Mouse (Mus musculus) layer of hippocampus, adult 9-10 months (tissue): ENCODE measurements around the gene Uap1l1.
A peak's percentile ranks its signal among the peaks of the same experiment; 100 is the strongest.
"Not testable (repeated sequence)": the region's sequence is repeated elsewhere in the genome, so short reads cannot be mapped to it uniquely, and the experiment has no call there.

ENCODE experiments used
- DNase-seq: peaks from one replicate; pipeline ENCODE4 v3.0.0; 2022; ENCODE audit warnings: low spot score

The Uap1l1 gene

GRCm38 (mm10) chr2:25365091-25365761, at the start of gene Uap1l1:
Gene Uap1l1, minus strand, starts transcription at chr2:25365682.
- DNase-seq, result no peak

- DNase-seq, result not testable (repeated sequence)
Measured at GRCm38 (mm10) chr2:25413436-25413835, 48.0 kb upstream of the Uap1l1 start.

GRCm38 (mm10) chr2:25408908-25409307, 43.4 kb upstream of the Uap1l1 start:
- DNase-seq, result no peak

- no peak for DNase-seq
Measured at GRCm38 (mm10) chr2:25403994-25404393, 38.5 kb upstream of the Uap1l1 start.

GRCm38 (mm10) chr2:25402972-25403601, 37.6 kb upstream of the Uap1l1 start:
- peak; percentile 65 for DNase-seq

GRCm38 (mm10) chr2:25402377-25402971, 37.0 kb upstream of the Uap1l1 start:
- peak; percentile 66 for DNase-seq

- DNase-seq, result no peak
Measured at GRCm38 (mm10) chr2:25400764-25401163, 35.3 kb upstream of the Uap1l1 start.

- no peak for DNase-seq
Measured at GRCm38 (mm10) chr2:25400291-25400690, 34.8 kb upstream of the Uap1l1 start.

GRCm38 (mm10) chr2:25399051-25399450, 33.6 kb upstream of the Uap1l1 start, which contains the start of gene Npdc1:
Gene Npdc1, plus strand, starts transcription at chr2:25399351.
- no peak for DNase-seq

GRCm38 (mm10) chr2:25398065-25398464, 32.6 kb upstream of the Uap1l1 start:
- DNase-seq, result no peak

- no peak for DNase-seq
Measured at GRCm38 (mm10) chr2:25397010-25397409, 31.5 kb upstream of the Uap1l1 start.

- no peak for DNase-seq
Measured at GRCm38 (mm10) chr2:25396597-25396983, 31.1 kb upstream of the Uap1l1 start.

GRCm38 (mm10) chr2:25395721-25396596, 30.5 kb upstream of the Uap1l1 start, which contains the start of gene Entpd2:
Gene Entpd2, plus strand, starts transcription at chr2:25395874.
- DNase-seq, result no peak

GRCm38 (mm10) chr2:25394281-25395221, 29.1 kb upstream of the Uap1l1 start:
- DNase-seq, result no peak

GRCm38 (mm10) chr2:25391266-25391665, 25.8 kb upstream of the Uap1l1 start:
- DNase-seq, result no peak

- DNase-seq, result no peak
Measured at GRCm38 (mm10) chr2:25384492-25384891, 19.0 kb upstream of the Uap1l1 start.

GRCm38 (mm10) chr2:25376589-25376988, 11.1 kb upstream of the Uap1l1 start:
- no peak for DNase-seq

- no peak for DNase-seq
Measured at GRCm38 (mm10) chr2:25373431-25373830, 7.9 kb upstream of the Uap1l1 start.

- no peak for DNase-seq
Measured at GRCm38 (mm10) chr2:25372644-25373391, 7.3 kb upstream of the Uap1l1 start.
